Mouse (Mus musculus): ENCODE data around the gene Mtmr2. TPM values are rescaled to one million over a fixed set of nuclear protein-coding genes. Genes with fewer than 3 reads are reported as not detected.
A peak's percentile ranks its signal among the peaks of the same experiment; 100 is the strongest.

Gene Mtmr2
- total and polyA plus RNA-seq, 3 experiments = 19.7 to 42.6 (median 34.7) TPM

GRCm38 (mm10) chr9:13748798-13749674 is 826 bp downstream of the Mtmr2 start:
- in situ Hi-C loops (cut with MboI; ENCODE audit: low pct_ligation_motif_present, low pct_unique_long_range_greater_than_20kb, low sequenced_read_pairs) = no loop called here

GRCm38 (mm10) chr9:13749675-13749998 is 1.4 kb downstream of the Mtmr2 start:
- Histone ChIP-seq H3K9ac (ENCODE audit: insufficient read depth, low read depth) (peak overlapping the region; percentile 73), H3K4me3 (replicated peaks in 1 of 3; ENCODE audit: low read depth in 2 of 3, low read length in 2 of 3, poor library complexity in 1 of 3) (peak overlapping the region; percentile 89 to 99 (median 92)), H3K36me3 (replicated peaks in 1 of 2; ENCODE audit: control insufficient read depth in 1 of 2, insufficient read depth in 1 of 2, low read length in 1 of 2) (peaks cover 0 to 8% of the 10 kb centered on the region in 2 experiments), H3K27me3 (replicated peaks) (no peaks in the 10 kb centered on the region), H3K27ac (ENCODE audit: insufficient read depth, low read depth) (no peak overlapping the region), H3K4me2 (ENCODE audit: insufficient read depth, low read depth, poor library complexity, severe bottlenecking) (peak overlapping the region; percentile 54), H3K79me2 (replicated peaks; ENCODE audit: control insufficient read depth, extremely low read depth, insufficient read depth, poor library complexity, severe bottlenecking) (peaks cover 30% of the 10 kb centered on the region), H3K9me3 (replicated peaks; ENCODE audit: low read length) (peaks cover 3% of the 10 kb centered on the region), H3K4me1 (ENCODE audit: control insufficient read depth in 1 of 2, insufficient read depth in 2 of 2) (peaks cover 2 to 11% of the 10 kb centered on the region in 2 experiments; a peak in 3 of 4 replicates)
- in situ Hi-C loops (cut with MboI; ENCODE audit: low pct_ligation_motif_present, low pct_unique_long_range_greater_than_20kb, low sequenced_read_pairs) = no loop called here
- peak; percentile 44 for DNase-seq (ENCODE audit: extremely low read depth)
- dilution Hi-C loops (cut with MboI; ENCODE audit: extremely low pct_ligation_motif_present, extremely low pct_unique_long_range_greater_than_20kb, low sequenced_read_pairs) = no loop called here
- TF ChIP-seq SIN3A (IDR thresholded peaks at IDR 0.05; ENCODE audit: low read length) (0 out of 2 replicates have a peak, but pooled peaks have one; percentile 32), NELFE (IDR thresholded peaks at IDR 0.05; ENCODE audit: low read depth, low read length) (no peak)

More at GRCm38 (mm10) chr9:13748798-13749674, 826 bp downstream of the Mtmr2 start:
- Histone ChIP-seq H3K27ac (ENCODE audit: insufficient read depth, low read depth) (peak overlapping the region; percentile 67), H3K4me1 (ENCODE audit: control insufficient read depth in 1 of 2, insufficient read depth in 2 of 2) (peaks cover 2 to 11% of the 10 kb centered on the region in 2 experiments; a peak in 3 of 4 replicates), H3K9ac (ENCODE audit: insufficient read depth, low read depth) (peak overlapping the region; percentile 73), H3K27me3 (replicated peaks) (no peaks in the 10 kb centered on the region), H3K79me2 (replicated peaks; ENCODE audit: control insufficient read depth, extremely low read depth, insufficient read depth, poor library complexity, severe bottlenecking) (peaks cover 30% of the 10 kb centered on the region), H3K36me3 (replicated peaks in 1 of 2; ENCODE audit: control insufficient read depth in 1 of 2, insufficient read depth in 1 of 2, low read length in 1 of 2) (peaks cover 0 to 8% of the 10 kb centered on the region in 2 experiments), H3K4me3 (replicated peaks in 1 of 3; ENCODE audit: low read depth in 2 of 3, low read length in 2 of 3, poor library complexity in 1 of 3) (peak overlapping the region; percentile 89 to 99 (median 92)), H3K4me2 (ENCODE audit: insufficient read depth, low read depth, poor library complexity, severe bottlenecking) (peak overlapping the region; percentile 84; the same call in 1 of the 2 replicates), H3K9me3 (replicated peaks; ENCODE audit: low read length) (peaks cover 3% of the 10 kb centered on the region)
- peak; percentile 29; the same call in 1 of the 2 replicates for TF ChIP-seq MXI1 (IDR thresholded peaks at IDR 0.05; ENCODE audit: low read depth, low read length)
- peak; percentile 75; the same call in 1 of the 2 replicates for TF ChIP-seq TBP (conservative IDR thresholded peaks at IDR 0.05; ENCODE audit: low read depth, low read length)
- TF ChIP-seq CHD1 (IDR thresholded peaks at IDR 0.05; ENCODE audit: low read depth, low read length) = no peak
- TF ChIP-seq POLR2A (IDR thresholded peaks at IDR 0.05; ENCODE audit: low read depth, low read length) = peak; percentile 95
- peak; percentile 84 for TF ChIP-seq NELFE (IDR thresholded peaks at IDR 0.05; ENCODE audit: low read depth, low read length)
- peak; percentile 92; the same call in 1 of the 2 replicates for TF ChIP-seq POLR2AphosphoS2 (IDR thresholded peaks at IDR 0.05; ENCODE audit: low read depth, low read length)
- TF ChIP-seq HCFC1 (IDR thresholded peaks at IDR 0.05; ENCODE audit: low read depth, low read length) = peak; percentile 85
- TF ChIP-seq ELF1 (IDR thresholded peaks at IDR 0.05; ENCODE audit: low read depth, low read length) = peak; percentile 91
- TF ChIP-seq CHD2 (IDR thresholded peaks at IDR 0.05; ENCODE audit: low read length) = no peak
- no peak for TF ChIP-seq IRF4 (IDR thresholded peaks at IDR 0.05; ENCODE audit: low read depth, low read length)
- TF ChIP-seq KAT2A (IDR thresholded peaks at IDR 0.05; ENCODE audit: insufficient replicate concordance, low read length) = peak; percentile 74; the same call in 1 of the 2 replicates
- TF ChIP-seq ZC3H11A (IDR thresholded peaks at IDR 0.05; ENCODE audit: low read depth, low read length) = no peak
- no peak for TF ChIP-seq E2F4 (IDR thresholded peaks at IDR 0.05; ENCODE audit: insufficient replicate concordance, low read depth, low read length)
- peak; percentile 92 for TF ChIP-seq TCF12 (IDR thresholded peaks at IDR 0.05; ENCODE audit: low read depth, low read length)
- peak; percentile 98 for TF ChIP-seq NRF1 (IDR thresholded peaks at IDR 0.05; ENCODE audit: low read depth, low read length)
- peak; percentile 35; the same call in 1 of the 2 replicates for TF ChIP-seq USF1 (IDR thresholded peaks at IDR 0.05; ENCODE audit: low read depth, low read length)
- dilution Hi-C loops (cut with MboI; ENCODE audit: extremely low pct_ligation_motif_present, extremely low pct_unique_long_range_greater_than_20kb, low sequenced_read_pairs) = no loop called here
- DNase-seq (ENCODE audit: extremely low read depth) = peak; percentile 91

Measured in CH12.LX (cell line).